Mouse (Mus musculus) Patski (cell line): ENCODE results near the gene Zfp53. TPM values are rescaled to one million over a fixed set of nuclear protein-coding genes. Genes with fewer than 3 reads are reported as not detected.

Experiments
- ATAC-seq: fragments of 100-300 bp; one replicate; pipeline ENCODE4 v1.8.0; 2021
- CTCF ChIA-PET: fragments of 350-600 bp; sonication (Branson Sonifier 250); formaldehyde crosslinking; loops from one replicate; lab custom pipeline; 2022; ENCODE audit warnings: inconsistent platforms; lab: Charles Lee
- POLR2A ChIA-PET: fragments of 350-600 bp; sonication (Branson Sonifier 250); formaldehyde crosslinking; loops from one replicate; lab custom pipeline; 2022; ENCODE audit warnings: antibody characterized with exemption, inconsistent platforms; lab: Charles Lee
- DNase-seq: peaks from one replicate; pipeline ENCODE4 v3.0.0-alpha.2; 2011; ENCODE audit warnings: low read depth, low spot score
- H3K27me3 ChIP-seq: fragments of 371-371 bp; one replicate; pipeline ENCODE4 v1.5.1; 2021
- CTCF ChIP-seq: fragments of 100-300 bp; IDR thresholded peaks from one replicate; pipeline ENCODE4 v1.5.1; 2021
- in situ Hi-C: fragments of 300-500 bp; cut with MboI; formaldehyde crosslinking; loops from 3 replicates; pipeline ENCODE4 v1.11.1; 2018; ENCODE audit warnings: low pct_unique_long_range_greater_than_20kb, mixed read lengths
- polyA plus RNA-seq: library from polyadenylated mRNA; unstranded; gene quantifications from one replicate; pipeline ENCODE4 v1.2.3, GENCODE M21; 2021

Gene Zfp53
- polyA plus RNA-seq, 1 experiment from 2014 or later: 17.9 TPM

DNA sequence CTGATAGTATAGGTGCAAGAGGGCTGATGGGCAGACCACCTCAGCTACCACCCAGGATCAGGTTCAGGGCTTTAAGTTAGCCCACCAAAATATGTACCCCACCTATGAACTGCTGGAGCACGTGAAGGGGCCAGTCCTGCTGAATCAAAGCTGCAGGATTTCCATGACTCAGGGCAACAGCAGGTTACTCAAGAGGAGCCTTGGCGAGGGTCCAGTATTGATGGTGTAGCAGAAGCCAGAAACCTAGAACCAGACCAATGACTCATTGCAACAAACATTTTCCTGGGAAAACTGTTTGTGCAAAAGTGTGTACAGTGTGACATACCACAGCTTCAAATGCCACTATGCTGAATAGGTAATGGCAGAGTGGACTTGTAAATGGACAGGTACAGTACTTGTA lies 69.0 kb downstream of the Zfp53 start:
- DNase-seq (no peak), ATAC-seq (no peak)
- in situ Hi-C loops: no loop called here
- H3K27me3 ChIP-seq: no peaks in the 10 kb centered on the region
- CTCF ChIA-PET: interaction anchor here (0.8 to 1.5 kb wide), 3 partner anchors 9 to 23 kb away, joined by 4 to 5 read pairs (median 4); partner anchors contain the start of genes Zfp52 and Zfp948
- POLR2A ChIA-PET: no interaction called here
- no peak for TF ChIP-seq CTCF

Other genes starting within 250 kb of the Zfp53 start
- gene Vmn1r235, start 232.6 kb upstream of the Zfp53 start, polyA plus RNA-seq: not detected
- not detected for gene Vmn1r236, start 206.1 kb upstream of the Zfp53 start, polyA plus RNA-seq
- gene Vmn1r237, start 177.1 kb upstream of the Zfp53 start, polyA plus RNA-seq: not detected
- 9.4 TPM for gene Zfp677, start 105.2 kb upstream of the Zfp53 start, polyA plus RNA-seq
- 5.1 TPM for gene Zfp54, start 65.8 kb upstream of the Zfp53 start, polyA plus RNA-seq
- 12.0 TPM for gene Zfp51, start 38.6 kb upstream of the Zfp53 start, polyA plus RNA-seq
- 15.6 TPM for gene Zfp52, start 46.5 kb downstream of the Zfp53 start, polyA plus RNA-seq
- 11.4 TPM for gene Zfp948, start 78.0 kb downstream of the Zfp53 start, polyA plus RNA-seq
- 11.4 TPM for gene Zfp983, start 161.6 kb downstream of the Zfp53 start, polyA plus RNA-seq
- 14.7 TPM for gene Gm10226, start 202.9 kb downstream of the Zfp53 start, polyA plus RNA-seq
- 7.7 TPM for gene Zfp760, start 218.7 kb downstream of the Zfp53 start, polyA plus RNA-seq
- gene Zfp229, start 241.8 kb downstream of the Zfp53 start, polyA plus RNA-seq: 6.2 TPM